Mouse (Mus musculus) embryonic fibroblast, embryonic 13.5 days (primary cell): ENCODE results near the gene Zer1. TPM values are rescaled to one million over a fixed set of nuclear protein-coding genes. Genes with fewer than 3 reads are reported as not detected.
A peak's percentile ranks its signal among the peaks of the same experiment; 100 is the strongest.

Source experiments
- H3K27ac ChIP-seq: 2 replicates; pipeline ENCODE4 v1.5.1; 2012; ENCODE audit warnings: low read length, control low read depth, inconsistent platforms; ENCODE audit not compliant: insufficient read depth
- H3K4me1 ChIP-seq: 2 replicates; pipeline ENCODE4 v1.6.1; 2011; ENCODE audit warnings: low read length; ENCODE audit not compliant: control insufficient read depth, insufficient read depth
- H3K4me3 ChIP-seq: 2 replicates; pipeline ENCODE4 v1.5.1; 2011; ENCODE audit warnings: mild to moderate bottlenecking, control low read depth, low read length; ENCODE audit not compliant: insufficient read depth
- CTCF ChIP-seq: IDR thresholded peaks from 2 replicates; pipeline ENCODE4 v1.5.1; 2011; ENCODE audit warnings: mild to moderate bottlenecking, control low read depth, low read length, moderate library complexity, borderline replicate concordance; ENCODE audit not compliant: insufficient read depth
- POLR2A ChIP-seq: IDR thresholded peaks from 2 replicates; pipeline ENCODE4 v1.6.1; 2011; ENCODE audit warnings: low read depth, mild to moderate bottlenecking, control low read depth, low read length, moderate library complexity
- polyA plus RNA-seq: library from polyadenylated mRNA; stranded (reverse); fragments of >200 nt; gene quantifications from 2 replicates; pipeline ENCODE4 v1.2.4, GENCODE M21; 2011; ENCODE audit warnings: low read depth; ENCODE audit not compliant: missing spikeins, insufficient read length

Gene Zer1
- polyA plus RNA-seq, 1 experiment = 21.4 TPM

DNA sequence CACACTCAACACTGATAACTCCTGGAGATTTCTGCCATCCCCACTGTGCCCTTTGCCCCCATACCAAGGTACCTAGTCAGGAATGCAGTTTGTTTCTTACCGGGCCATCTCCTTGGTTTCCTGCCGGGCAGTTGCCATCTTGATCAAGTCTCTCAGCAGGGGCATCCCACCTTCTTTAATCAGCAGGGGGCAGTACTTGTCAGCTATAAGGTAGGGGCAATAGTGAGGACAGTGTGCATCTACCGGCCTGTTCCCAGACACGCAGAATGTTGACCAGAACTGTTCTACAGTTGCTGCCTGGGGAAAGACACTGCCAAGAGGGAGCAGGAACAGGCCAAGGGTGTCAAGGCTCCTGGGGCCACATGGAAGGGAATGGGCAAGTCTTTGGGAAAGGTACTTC, 24.2 kb downstream of the Zer1 start:
- TF ChIP-seq POLR2A (no peak), CTCF (no peak)
- Histone ChIP-seq H3K4me3 (no peak overlapping the region), H3K27ac (no peak overlapping the region), H3K4me1 (0 out of 2 replicates have a peak, but pooled peaks cover under 1% of the 10 kb centered on the region)

DNA sequence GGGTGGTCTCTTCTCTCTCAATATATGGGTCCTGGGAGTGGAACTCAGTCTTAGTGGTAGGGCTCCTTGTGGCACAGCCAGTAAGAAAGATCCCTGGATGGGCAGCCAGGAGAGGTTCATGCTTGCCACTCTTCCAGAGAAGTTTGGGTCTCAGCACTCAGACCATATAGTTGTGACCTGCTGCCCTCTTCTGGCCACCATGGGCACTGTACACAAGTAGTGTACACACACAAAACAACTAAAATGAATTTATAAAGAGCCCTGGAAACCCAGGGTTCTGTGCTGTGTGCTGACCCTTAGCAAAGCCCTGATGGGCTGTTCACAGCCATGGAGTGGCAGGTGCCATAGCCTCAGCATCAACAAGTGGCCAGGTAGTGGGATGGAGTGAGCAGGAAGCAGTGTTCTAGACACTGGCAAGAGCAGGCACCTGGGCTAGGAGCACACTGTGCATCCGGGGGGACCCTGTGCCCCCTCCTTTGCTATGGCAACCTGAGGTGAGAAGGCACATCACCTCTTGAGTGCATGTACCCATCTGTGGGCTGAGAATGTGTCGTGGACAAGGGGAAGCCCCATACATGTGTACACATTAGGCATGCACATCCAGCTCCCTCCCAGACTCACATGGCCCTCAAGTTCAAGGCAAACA, 28.4 kb downstream of the Zer1 start:
- Histone ChIP-seq H3K27ac (no peak overlapping the region), H3K4me3 (no peak overlapping the region), H3K4me1 (peaks cover 4% of the 10 kb centered on the region; the same call in 1 of the 2 replicates)
- TF ChIP-seq POLR2A = no peak
- TF ChIP-seq CTCF = peak; percentile 55; the same call in 1 of the 2 replicates

DNA sequence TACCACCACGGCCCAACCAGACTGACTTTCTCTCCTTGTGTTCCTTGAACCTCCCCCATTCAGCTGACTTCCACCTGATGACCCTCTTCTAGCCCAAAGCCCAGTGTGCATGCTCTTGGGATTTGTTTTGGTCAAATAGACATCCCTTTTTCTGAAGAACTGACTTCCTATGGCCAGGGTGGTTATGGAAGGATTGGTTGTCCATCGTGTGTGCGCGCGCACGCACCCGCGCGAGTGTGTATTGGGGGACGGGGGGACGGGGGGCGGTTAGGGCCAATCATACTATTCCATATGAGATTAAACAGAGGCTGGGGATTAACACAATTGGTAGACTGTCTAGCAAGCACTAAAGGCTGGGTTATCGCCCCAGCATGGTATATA, 30.2 kb downstream of the Zer1 start:
- H3K4me3 ChIP-seq = peak overlapping the region; percentile 78
- peak overlapping the region; percentile 32 for H3K27ac ChIP-seq

DNA sequence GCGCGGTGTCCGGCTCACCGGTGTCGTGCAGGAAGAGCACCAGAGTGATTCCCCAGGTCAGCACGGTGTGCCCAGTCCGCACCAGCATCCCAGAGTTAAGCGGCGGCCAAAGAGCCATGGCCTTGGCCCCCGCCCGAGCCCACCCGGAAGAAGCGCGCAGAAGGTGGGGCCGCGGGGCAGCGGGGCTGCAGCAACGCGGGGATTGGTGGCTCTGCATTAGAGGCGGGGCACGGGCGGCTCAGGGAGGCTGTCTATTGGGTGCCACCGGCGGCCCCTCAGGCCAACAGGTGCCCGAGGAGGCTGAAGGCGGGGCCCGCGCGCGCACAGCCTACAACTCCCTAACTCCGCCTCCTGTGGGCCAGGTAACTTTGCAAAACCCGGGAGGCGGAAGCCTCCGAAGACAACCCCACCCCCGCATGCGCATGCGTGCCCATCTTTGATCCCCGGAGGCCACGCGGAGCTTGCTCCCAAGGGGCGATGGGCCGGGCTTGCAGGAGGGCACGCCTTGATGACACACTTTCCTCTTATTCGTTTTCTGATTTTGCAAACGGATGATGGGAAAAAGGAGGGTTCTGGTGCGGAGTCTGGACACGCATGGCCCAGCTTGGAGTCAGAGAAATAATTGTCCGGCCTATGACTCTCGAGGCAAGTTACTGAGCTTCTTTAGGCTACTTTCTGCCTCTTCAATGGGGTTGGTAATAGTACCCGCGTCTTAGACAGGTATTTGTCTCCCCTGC, 30.7 kb downstream of the Zer1 start, which contains the start of gene Zdhhc12:
TSS of gene Zdhhc12 (minus strand) at position 178 of the 737 bp plus-strand sequence.
- TF ChIP-seq POLR2A (peak; percentile 92), CTCF (no peak)
- H3K4me3 ChIP-seq = peak within 1 kb of the TSS; percentile 81
- H3K4me1 ChIP-seq = peaks cover 4% of the 10 kb centered on the region; the same call in 1 of the 2 replicates
- H3K27ac ChIP-seq = peak within 1 kb of the TSS; percentile 32

More for the DNA sequence above, 30.2 kb downstream of the Zer1 start:
- H3K4me1 ChIP-seq = peaks cover 4% of the 10 kb centered on the region; the same call in 1 of the 2 replicates
- TF ChIP-seq CTCF = no peak
- TF ChIP-seq POLR2A = no peak

DNA sequence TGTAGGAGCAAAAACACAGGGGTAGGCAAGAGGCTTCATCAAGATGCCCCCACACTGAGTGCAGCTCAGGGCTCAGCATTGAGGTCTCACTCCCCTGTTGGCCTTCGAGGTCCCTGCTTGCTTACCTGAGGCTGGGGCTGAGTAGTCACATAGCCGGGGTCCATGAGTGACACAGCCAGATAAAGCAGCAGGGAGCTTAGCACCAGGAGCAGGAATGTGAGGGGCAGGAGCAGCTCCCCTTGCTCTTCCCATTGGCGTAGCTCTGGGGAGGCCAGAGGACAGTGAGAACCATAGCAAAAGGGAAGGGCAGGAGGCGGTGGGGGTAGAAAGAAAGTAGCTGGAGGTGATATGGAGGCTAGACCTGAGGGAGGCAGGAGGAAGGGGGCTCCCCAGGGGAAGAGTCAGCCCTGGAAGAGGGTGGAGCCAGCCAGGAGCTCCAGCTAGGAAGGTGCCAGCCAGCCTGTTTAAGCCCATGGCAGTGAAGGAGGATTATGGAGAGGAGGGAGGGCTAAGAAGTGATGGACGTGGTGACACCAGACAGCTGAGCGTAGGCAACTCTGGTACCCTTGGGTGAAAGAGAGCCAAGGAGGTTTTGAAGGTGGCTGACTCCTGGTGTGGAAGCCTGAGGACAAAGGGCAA, 32.0 kb downstream of the Zer1 start:
- H3K4me1 ChIP-seq = peaks cover 4% of the 10 kb centered on the region; the same call in 1 of the 2 replicates
- H3K27ac ChIP-seq = no peak overlapping the region
- H3K4me3 ChIP-seq = peak overlapping the region; percentile 81
- no peak for TF ChIP-seq CTCF
- TF ChIP-seq POLR2A = 0 out of 2 replicates have a peak, but pooled peaks have one; percentile 4

DNA sequence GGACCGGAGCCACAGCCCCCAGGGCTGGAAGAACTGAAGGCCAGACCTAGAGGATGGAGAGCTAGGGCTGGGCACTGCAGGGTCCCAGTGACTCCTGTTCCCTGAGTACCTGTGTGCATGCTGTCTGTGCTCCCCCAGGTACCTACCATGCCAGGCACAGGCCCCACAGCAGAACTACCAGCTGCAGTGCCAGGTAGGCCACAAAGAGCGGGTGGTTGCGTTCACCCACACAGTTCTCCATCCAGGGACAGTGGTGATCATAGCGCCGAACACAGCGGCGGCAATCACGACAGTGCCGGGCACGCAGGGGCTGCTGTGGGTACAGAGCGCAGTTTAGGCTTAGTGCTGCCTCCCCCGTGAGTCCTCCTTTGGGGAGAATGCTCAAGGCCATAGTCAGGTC, 32.9 kb downstream of the Zer1 start:
- TF ChIP-seq CTCF = no peak
- TF ChIP-seq POLR2A = no peak
- H3K27ac ChIP-seq = no peak overlapping the region
- H3K4me1 ChIP-seq = peaks cover 4% of the 10 kb centered on the region; the same call in 1 of the 2 replicates
- H3K4me3 ChIP-seq = no peak overlapping the region

DNA sequence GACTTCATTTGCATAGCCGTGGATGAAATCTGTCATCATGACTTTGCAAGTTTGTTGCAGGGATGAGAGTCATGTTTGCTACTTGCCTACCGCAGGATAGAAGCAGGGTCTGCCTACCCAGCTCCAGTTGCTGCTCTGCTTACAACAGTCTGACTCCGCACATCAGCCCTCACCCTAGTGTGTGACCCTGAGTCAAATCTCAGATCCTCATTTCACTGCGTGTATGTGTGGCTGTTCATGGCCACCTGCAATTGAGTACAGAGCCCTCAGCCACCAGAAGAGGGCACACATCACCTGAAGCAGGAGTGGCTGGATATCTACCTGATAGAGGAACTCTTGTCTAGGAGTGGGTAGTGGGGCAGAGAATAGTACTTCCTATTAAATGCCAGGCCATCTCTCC, 37.1 kb downstream of the Zer1 start:
- Histone ChIP-seq H3K4me1 (no peaks in the 10 kb centered on the region), H3K27ac (no peak overlapping the region), H3K4me3 (no peak overlapping the region)
- no peak for TF ChIP-seq POLR2A
- TF ChIP-seq CTCF = no peak

DNA sequence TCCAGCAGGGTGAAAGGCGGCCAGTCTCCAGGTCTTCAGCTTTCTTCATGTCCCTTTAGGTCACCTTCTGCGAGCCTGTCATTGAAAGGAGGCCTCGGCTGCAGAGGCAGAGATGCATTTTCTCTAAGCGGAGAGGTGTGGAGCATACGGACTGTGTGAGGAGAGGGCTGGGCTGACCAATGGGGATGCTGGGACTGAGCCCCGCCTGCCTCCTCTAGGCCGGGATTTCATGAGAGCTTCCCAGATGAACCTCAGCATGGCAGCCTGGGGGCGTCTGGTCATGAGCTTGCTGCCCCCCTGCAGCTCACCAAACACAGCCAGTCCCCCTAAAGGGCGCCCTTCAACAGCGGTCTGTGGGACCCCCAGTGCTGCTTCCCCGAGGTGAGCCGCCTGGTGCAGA, 39.8 kb downstream of the Zer1 start:
- Histone ChIP-seq H3K4me3 (no peak overlapping the region), H3K27ac (no peak overlapping the region), H3K4me1 (no peaks in the 10 kb centered on the region)
- TF ChIP-seq POLR2A = no peak
- TF ChIP-seq CTCF = no peak

DNA sequence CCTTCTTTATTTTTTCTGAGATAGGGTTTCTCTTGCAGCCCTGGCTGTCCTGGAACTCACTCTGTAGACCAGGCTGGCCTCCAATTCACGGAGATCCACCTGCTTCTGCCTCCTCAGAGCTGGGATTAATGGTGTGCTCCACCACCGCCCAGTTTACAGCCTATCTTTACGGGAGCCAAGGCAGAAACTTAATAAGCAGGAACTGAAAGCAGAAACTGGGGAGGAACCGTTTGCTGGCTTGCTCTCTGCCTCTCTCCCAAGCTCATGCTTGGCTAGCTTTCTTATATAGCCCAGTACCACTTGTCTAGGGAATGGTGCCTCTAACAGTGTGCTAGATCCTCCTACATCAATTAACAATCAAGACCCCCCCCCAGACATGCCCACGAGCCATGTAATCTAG, 40.3 kb downstream of the Zer1 start:
- H3K4me3 ChIP-seq = no peak overlapping the region
- H3K4me1 ChIP-seq = no peaks in the 10 kb centered on the region
- no peak for TF ChIP-seq CTCF
- no peak for TF ChIP-seq POLR2A
- no peak overlapping the region for H3K27ac ChIP-seq
